Mouse (Mus musculus) heart, embryonic 10.5 days (tissue): ENCODE data around the gene Ttc23. TPM values are rescaled to one million over a fixed set of nuclear protein-coding genes. Genes with fewer than 3 reads are reported as not detected.

ENCODE experiments used
- DNase-seq: peaks from one replicate; pipeline ENCODE4 v3.0.0-alpha.2; 2017; ENCODE audit warnings: low spot score
- H3K27ac ChIP-seq: fragments of 300-500 bp; sonication (generic); 2 replicates; pipeline ENCODE4 v1.5.1; 2016; ENCODE audit warnings: mild to moderate bottlenecking
- H3K27me3 ChIP-seq: fragments of 300-500 bp; sonication (generic); 2 replicates; pipeline ENCODE4 v1.6.1; 2016; ENCODE audit warnings: mild to moderate bottlenecking; ENCODE audit not compliant: poor library complexity, insufficient read depth, severe bottlenecking
- H3K36me3 ChIP-seq: fragments of 300-500 bp; sonication (generic); 2 replicates; pipeline ENCODE4 v1.6.1; 2016; ENCODE audit warnings: mild to moderate bottlenecking, moderate library complexity
- H3K4me1 ChIP-seq: fragments of 300-500 bp; sonication (generic); 2 replicates; pipeline ENCODE4 v1.6.1; 2016; ENCODE audit warnings: mild to moderate bottlenecking
- H3K4me3 ChIP-seq: fragments of 300-500 bp; sonication (generic); 2 replicates; pipeline ENCODE4 v1.5.1; 2016; ENCODE audit warnings: mild to moderate bottlenecking, moderate library complexity
- H3K9me3 ChIP-seq: fragments of 300-500 bp; sonication (generic); 2 replicates; pipeline ENCODE4 v1.6.1; 2016; ENCODE audit warnings: mild to moderate bottlenecking, moderate library complexity
- WGBS: fragments of 180-500 bp; shearing (Covaris S2); methylation state at CpG from one replicate; pipeline ENCODE4 v1.1.7; 2016; 5-methylcytosine and 5-hydroxymethylcytosine counted together
- polyA plus RNA-seq: library from polyadenylated mRNA; unstranded; fragments of >200 nt; fragmentation: Nextera tagmentation; extraction: Ambion mirVana; gene quantifications from 2 replicates; pipeline ENCODE4 v1.2.1, GENCODE M21; 2016

Gene Ttc23
- polyA plus RNA-seq, 1 experiment from 2014 or later, result 27.1 TPM

GRCm38 (mm10) chr7:67740382-67740781, 93.2 kb downstream of the Ttc23 start:
- Histone ChIP-seq H3K27me3 (no peaks in the 10 kb centered on the region), H3K4me1 (peaks cover 30% of the 10 kb centered on the region), H3K27ac (no peak overlapping the region), H3K9me3 (no peaks in the 10 kb centered on the region), H3K4me3 (no peak overlapping the region), H3K36me3 (peaks cover 14% of the 10 kb centered on the region)
- WGBS, result 82% methylated on average over 4 of the region's 4 CpGs
- no peak for DNase-seq

DNA sequence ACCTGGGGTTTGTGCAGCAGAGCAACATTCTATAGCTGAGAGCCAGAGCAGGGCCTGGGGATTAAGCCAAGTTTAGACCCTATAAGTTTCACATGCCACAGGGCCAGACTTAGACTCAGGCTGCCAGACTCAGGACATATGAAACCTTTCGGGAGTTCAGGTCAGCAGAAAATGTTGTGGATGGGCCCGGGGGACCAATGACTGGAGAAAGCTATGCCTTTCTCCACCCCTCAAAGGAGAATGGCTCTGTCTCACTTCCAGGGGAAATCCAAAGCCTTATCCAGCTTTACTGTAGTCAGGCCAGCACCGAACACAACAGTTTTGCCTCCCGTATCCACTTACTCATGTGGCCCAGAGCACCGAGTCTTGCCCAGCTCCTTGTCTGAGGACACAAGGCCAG, 93.6 kb downstream of the Ttc23 start:
- peaks cover 14% of the 10 kb centered on the region for H3K36me3 ChIP-seq
- H3K4me1 ChIP-seq, result peaks cover 30% of the 10 kb centered on the region
- DNase-seq, result no peak
- peak overlapping the region; percentile 71 for H3K27ac ChIP-seq
- no peak overlapping the region for H3K4me3 ChIP-seq
- WGBS, result 80% methylated on average over 5 of the region's 5 CpGs
- no peaks in the 10 kb centered on the region for H3K27me3 ChIP-seq
- no peaks in the 10 kb centered on the region for H3K9me3 ChIP-seq

DNA sequence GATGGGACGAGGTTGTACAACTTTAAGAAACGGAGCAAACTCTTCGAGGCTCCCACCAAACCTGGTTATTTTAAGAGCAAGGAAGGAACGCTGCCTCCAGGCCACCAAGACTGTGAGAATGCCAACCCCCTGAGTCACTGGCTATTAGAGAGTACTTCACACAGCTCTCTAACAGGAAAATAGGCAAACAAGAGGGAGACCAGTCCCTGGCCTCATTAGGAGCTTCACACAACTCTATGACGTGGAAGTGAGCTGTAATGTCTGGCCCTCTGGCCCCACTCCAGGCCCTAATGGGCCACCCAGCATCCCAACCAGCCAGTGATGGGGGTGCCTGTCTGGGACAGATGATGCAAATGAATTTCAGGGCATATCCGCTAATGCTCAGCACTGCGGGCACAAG, 94.5 kb downstream of the Ttc23 start:
- Histone ChIP-seq H3K36me3 (peaks cover 14% of the 10 kb centered on the region), H3K27me3 (no peaks in the 10 kb centered on the region), H3K27ac (peak overlapping the region; percentile 71), H3K4me3 (no peak overlapping the region), H3K9me3 (no peaks in the 10 kb centered on the region), H3K4me1 (peaks cover 27% of the 10 kb centered on the region)
- WGBS, result 42% methylated on average over 7 of the region's 7 CpGs
- no peak for DNase-seq

- Histone ChIP-seq H3K36me3 (peaks cover 22% of the 10 kb centered on the region), H3K9me3 (no peaks in the 10 kb centered on the region), H3K27ac (no peak overlapping the region), H3K27me3 (peaks cover 13% of the 10 kb centered on the region; the same call in 1 of the 2 replicates), H3K4me3 (no peak overlapping the region), H3K4me1 (peaks cover 9% of the 10 kb centered on the region; the same call in 1 of the 2 replicates)
- WGBS, result 84% methylated on average over 4 of the region's 4 CpGs
- no peak for DNase-seq
Observed at GRCm38 (mm10) chr7:67747731-67748305, 100.6 kb downstream of the Ttc23 start.

DNA sequence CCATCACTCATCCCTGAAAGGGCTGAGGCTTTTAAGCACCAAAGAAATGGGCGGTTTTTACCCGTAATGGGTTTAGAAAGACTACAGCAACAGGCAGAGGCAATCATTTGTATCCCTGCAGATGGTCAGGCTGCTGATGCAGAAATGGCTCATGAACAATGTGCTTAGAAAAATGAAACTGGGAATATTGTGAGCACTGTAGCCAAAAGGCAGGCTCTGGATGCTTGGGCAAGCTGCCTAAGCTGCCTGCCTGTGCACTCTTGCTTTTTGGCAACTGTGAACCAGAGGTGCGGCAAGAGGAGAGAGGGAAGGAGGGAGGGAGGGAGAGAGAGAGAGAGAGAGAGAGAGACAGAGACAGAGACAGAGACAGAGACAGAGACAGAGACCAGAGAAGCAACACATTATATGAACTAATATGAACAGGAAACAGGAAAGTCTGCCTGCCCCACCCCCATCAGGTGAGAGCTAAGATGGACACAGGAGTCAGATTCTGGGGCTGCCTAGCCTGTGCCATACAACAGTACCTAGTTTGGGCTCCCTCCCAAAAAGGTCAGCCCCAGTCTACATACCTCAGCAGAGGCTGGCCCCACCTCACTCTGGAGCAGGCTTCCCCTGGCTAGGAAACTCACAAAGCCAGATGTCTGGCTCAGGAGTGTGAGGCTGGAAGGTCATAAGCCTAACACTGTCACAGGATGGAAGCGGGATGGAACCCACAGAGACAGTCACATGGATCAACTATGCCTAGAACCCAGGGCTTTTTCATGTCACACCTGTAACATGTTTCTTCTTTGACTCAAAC, 102.4 kb downstream of the Ttc23 start:
- Histone ChIP-seq H3K27me3 (peaks cover 13% of the 10 kb centered on the region; the same call in 1 of the 2 replicates), H3K27ac (no peak overlapping the region), H3K4me3 (no peak overlapping the region), H3K4me1 (peaks cover 9% of the 10 kb centered on the region; the same call in 1 of the 2 replicates), H3K9me3 (no peaks in the 10 kb centered on the region), H3K36me3 (peaks cover 16% of the 10 kb centered on the region)
- no peak for DNase-seq
- 77% methylated on average over 4 of the region's 4 CpGs for WGBS

DNA sequence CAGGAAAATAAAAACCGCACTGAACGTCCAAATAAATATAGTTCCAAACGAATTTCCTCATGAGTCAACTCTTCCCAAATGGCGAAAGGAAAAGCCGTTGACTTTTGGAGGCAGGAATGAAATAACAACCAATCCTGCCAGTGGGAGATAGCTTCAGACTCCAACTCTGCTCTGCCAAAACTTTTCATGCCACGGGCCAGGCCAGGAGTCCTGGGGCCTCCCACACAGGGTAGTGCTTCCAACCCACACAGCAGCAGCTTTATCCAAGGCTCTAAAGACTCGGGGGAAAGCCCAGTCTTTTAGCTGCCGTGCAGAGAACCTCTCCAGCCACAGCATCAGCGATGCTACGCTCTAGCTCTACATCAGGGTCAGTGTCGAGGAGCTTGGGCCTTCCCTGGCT, 107.4 kb downstream of the Ttc23 start:
- peaks cover 34% of the 10 kb centered on the region for H3K27me3 ChIP-seq
- H3K9me3 ChIP-seq, result no peaks in the 10 kb centered on the region
- H3K36me3 ChIP-seq, result peaks cover 5% of the 10 kb centered on the region; the same call in 1 of the 2 replicates
- 72% methylated on average over 11 of the region's 11 CpGs for WGBS
- H3K27ac ChIP-seq, result no peak overlapping the region
- no peak overlapping the region for H3K4me3 ChIP-seq
- H3K4me1 ChIP-seq, result peaks cover 14% of the 10 kb centered on the region
- no peak for DNase-seq

- Histone ChIP-seq H3K27me3 (peaks cover 35% of the 10 kb centered on the region), H3K4me3 (no peak overlapping the region), H3K27ac (no peak overlapping the region), H3K36me3 (peaks cover 5% of the 10 kb centered on the region; the same call in 1 of the 2 replicates), H3K9me3 (no peaks in the 10 kb centered on the region), H3K4me1 (peaks cover 18% of the 10 kb centered on the region)
- no peak for DNase-seq
- whole genome bisulfite sequencing, result 70% methylated on average over 7 of the region's 7 CpGs
Observed at GRCm38 (mm10) chr7:67755366-67755765, 108.2 kb downstream of the Ttc23 start.

- 80% methylated on average over 5 of the region's 5 CpGs for WGBS
- Histone ChIP-seq H3K4me3 (no peak overlapping the region), H3K27ac (no peak overlapping the region), H3K4me1 (peaks cover 18% of the 10 kb centered on the region), H3K27me3 (peaks cover 35% of the 10 kb centered on the region), H3K9me3 (no peaks in the 10 kb centered on the region), H3K36me3 (no peaks in the 10 kb centered on the region)
- no peak for DNase-seq
Observed at GRCm38 (mm10) chr7:67756636-67757035, 109.4 kb downstream of the Ttc23 start.

- no peaks in the 10 kb centered on the region for H3K9me3 ChIP-seq
- peak overlapping the region; percentile 78 for H3K27ac ChIP-seq
- peak overlapping the region; percentile 74 for H3K4me3 ChIP-seq
- no peak for DNase-seq
- H3K4me1 ChIP-seq, result peaks cover 18% of the 10 kb centered on the region
- under 1% methylated on average over 19 of the region's 19 CpGs for WGBS
- peaks cover 33% of the 10 kb centered on the region for H3K27me3 ChIP-seq
- H3K36me3 ChIP-seq, result no peaks in the 10 kb centered on the region
Observed at GRCm38 (mm10) chr7:67758506-67758857, 111.3 kb downstream of the Ttc23 start.

DNA sequence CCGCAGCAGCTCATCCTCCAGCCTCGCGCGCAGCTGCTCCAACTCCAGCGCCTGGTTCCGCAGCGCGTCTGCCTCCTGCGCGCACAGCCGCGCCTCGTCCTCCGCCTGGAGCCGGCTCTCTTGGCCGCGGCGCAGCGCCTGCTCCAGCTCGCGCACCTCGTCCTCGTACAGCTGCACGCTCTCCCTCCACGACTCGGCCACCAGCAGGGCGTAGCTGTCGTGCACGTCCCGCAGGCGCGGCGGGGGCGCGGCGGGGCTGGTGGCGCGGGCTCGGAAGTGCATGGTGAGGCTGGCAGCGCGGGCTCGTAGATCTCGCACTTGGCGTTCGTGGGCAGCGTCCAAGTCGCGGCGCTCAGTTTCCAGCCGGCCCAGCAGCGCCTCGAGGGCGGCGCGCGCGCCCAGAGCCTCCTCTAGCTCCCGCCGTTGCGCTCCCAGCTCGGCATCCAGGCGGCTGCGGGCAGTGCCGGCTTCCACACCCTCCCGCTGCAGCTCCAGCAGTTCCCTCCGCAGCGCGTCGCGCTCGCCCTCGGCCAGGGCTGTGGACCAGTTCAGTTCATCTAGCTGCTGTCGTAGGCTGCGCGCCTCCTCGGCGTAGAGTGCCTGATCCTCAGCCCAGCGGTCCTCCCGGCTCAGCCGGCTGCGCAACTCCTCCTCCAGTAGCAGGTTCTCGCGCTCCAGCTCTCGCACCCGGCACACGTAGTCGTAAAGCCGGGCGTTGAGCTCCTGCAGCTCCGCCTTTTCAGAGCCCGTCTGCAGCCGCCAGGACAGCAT, 111.8 kb downstream of the Ttc23 start:
- DNase-seq, result no peak
- H3K4me1 ChIP-seq, result peaks cover 18% of the 10 kb centered on the region
- under 1% methylated on average over 89 of the region's 92 CpGs for WGBS
- peaks cover 33% of the 10 kb centered on the region for H3K27me3 ChIP-seq
- no peaks in the 10 kb centered on the region for H3K36me3 ChIP-seq
- H3K9me3 ChIP-seq, result no peaks in the 10 kb centered on the region
- peak overlapping the region; percentile 74 for H3K4me3 ChIP-seq
- H3K27ac ChIP-seq, result peak overlapping the region; percentile 78

DNA sequence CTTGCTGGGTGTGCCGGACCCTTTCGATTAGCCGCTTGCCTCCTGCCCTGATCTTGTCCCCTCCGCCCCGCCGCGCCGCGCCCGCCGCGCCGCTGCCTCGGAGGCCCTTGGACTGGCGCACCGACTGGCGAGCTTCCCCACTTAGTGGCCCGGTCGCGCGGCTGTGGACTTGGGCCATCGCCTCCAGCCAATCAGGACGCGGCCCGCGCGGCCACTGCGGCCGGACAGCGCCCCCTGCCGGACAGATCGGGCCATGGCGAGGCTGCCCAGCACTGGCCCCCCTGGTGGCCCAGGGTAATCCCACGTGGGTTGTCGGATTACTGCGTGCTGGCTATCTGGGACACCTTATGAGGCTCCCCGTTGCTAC, 112.4 kb downstream of the Ttc23 start, which contains the start of gene Synm:
Synm (minus strand) TSS at position 114 of the 367 bp plus-strand sequence.
- H3K27me3 ChIP-seq, result peaks cover 39% of the 10 kb centered on the region
- H3K36me3 ChIP-seq, result no peaks in the 10 kb centered on the region
- WGBS, result under 1% methylated on average over 37 of the region's 37 CpGs
- peak within 1 kb of the TSS; percentile 78 for H3K27ac ChIP-seq
- no peaks in the 10 kb centered on the region for H3K9me3 ChIP-seq
- H3K4me3 ChIP-seq, result peak within 1 kb of the TSS; percentile 74
- H3K4me1 ChIP-seq, result peaks cover 18% of the 10 kb centered on the region
- DNase-seq, result peak; percentile 94

DNA sequence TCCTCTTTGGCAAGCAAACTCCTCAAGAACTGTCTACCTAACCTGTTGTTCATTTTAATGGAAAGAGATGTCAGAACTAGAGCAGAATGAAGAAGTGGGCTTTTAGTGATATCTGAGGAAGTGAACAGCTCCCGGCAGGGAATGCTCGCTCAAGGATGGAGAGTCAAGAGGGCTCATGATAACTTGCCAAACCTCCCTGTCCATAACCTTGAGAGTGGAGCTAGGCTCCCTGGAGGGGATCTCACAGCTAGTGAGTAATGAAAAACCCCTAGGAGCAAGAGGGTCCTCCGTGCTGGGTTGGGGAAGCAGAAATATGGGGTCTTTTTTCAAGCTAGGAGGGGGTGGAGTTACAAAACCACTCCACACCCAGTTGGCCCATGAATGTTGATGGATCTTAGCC, 116.4 kb downstream of the Ttc23 start:
- DNase-seq, result no peak
- 45% methylated on average over 3 of the region's 3 CpGs for WGBS

GRCm38 (mm10) chr7:67768125-67768524, 120.9 kb downstream of the Ttc23 start:
- no peak for DNase-seq
- Histone ChIP-seq H3K27ac (no peak overlapping the region), H3K27me3 (peaks cover 30% of the 10 kb centered on the region), H3K4me1 (no peaks in the 10 kb centered on the region), H3K4me3 (no peak overlapping the region), H3K9me3 (no peaks in the 10 kb centered on the region), H3K36me3 (no peaks in the 10 kb centered on the region)
- 84% methylated on average over 3 of the region's 3 CpGs for WGBS

More for the DNA sequence above, 116.4 kb downstream of the Ttc23 start:
- H3K4me1 ChIP-seq, result peaks cover 14% of the 10 kb centered on the region
- H3K9me3 ChIP-seq, result no peaks in the 10 kb centered on the region
- H3K36me3 ChIP-seq, result no peaks in the 10 kb centered on the region
- H3K27me3 ChIP-seq, result peaks cover 40% of the 10 kb centered on the region
- no peak overlapping the region for H3K27ac ChIP-seq
- H3K4me3 ChIP-seq, result no peak overlapping the region
